Mouse (Mus musculus) liver, adult 2 months (tissue): ENCODE results near the gene Mrfap1. TPM values are rescaled to one million over a fixed set of nuclear protein-coding genes. Genes with fewer than 3 reads are reported as not detected.
"Not testable (repeated sequence)": the region's sequence is repeated elsewhere in the genome, so short reads cannot be mapped to it uniquely, and the experiment has no call there.

Source experiments
- DNase-seq: peaks from one replicate; pipeline ENCODE4 v3.0.0-alpha.2; 2011; ENCODE audit warnings: low read depth, low spot score; ENCODE audit errors: extremely low read depth
- H3K27ac ChIP-seq: fragments of 200-500 bp; replicated peaks from 2 replicates; pipeline ENCODE4 v1.5.1; 2012; ENCODE audit warnings: low read depth, mild to moderate bottlenecking, control low read depth, inconsistent platforms, low read length; ENCODE audit not compliant: insufficient read depth
- H3K27me3 ChIP-seq: fragments of 200-500 bp; 2 replicates; pipeline ENCODE4 v1.6.1; 2012; ENCODE audit warnings: mild to moderate bottlenecking, moderate library complexity, low read length, inconsistent platforms; ENCODE audit not compliant: control insufficient read depth, insufficient read depth
- H3K36me3 ChIP-seq: fragments of 200-500 bp; 2 replicates; pipeline ENCODE4 v1.6.1; 2012; ENCODE audit warnings: low read length, inconsistent platforms; ENCODE audit not compliant: control insufficient read depth, insufficient read depth
- H3K4me1 ChIP-seq: fragments of 200-500 bp; 2 replicates; pipeline ENCODE4 v1.6.1; 2011; ENCODE audit warnings: low read length; ENCODE audit not compliant: control insufficient read depth, insufficient read depth
- H3K4me3 ChIP-seq: fragments of 200-500 bp; 2 replicates; pipeline ENCODE4 v1.5.1; 2011; ENCODE audit warnings: low read depth, mild to moderate bottlenecking, control low read depth, low read length, moderate library complexity; ENCODE audit not compliant: insufficient read depth
- H3K79me2 ChIP-seq: fragments of 200-500 bp; 2 replicates; pipeline ENCODE4 v1.6.1; 2012; ENCODE audit warnings: inconsistent platforms, mild to moderate bottlenecking, low read length, moderate library complexity; ENCODE audit not compliant: control insufficient read depth, insufficient read depth
- H3K9ac ChIP-seq: fragments of 200-500 bp; 2 replicates; pipeline ENCODE4 v1.6.1; 2012; ENCODE audit warnings: low read depth, mild to moderate bottlenecking, control low read depth, inconsistent platforms, low read length
- CTCF ChIP-seq: fragments of 200-500 bp; IDR thresholded peaks from 2 replicates; pipeline ENCODE4 v1.5.1; 2011; ENCODE audit warnings: low read depth, low read length, control low read depth
- POLR2A ChIP-seq: fragments of 200-500 bp; IDR thresholded peaks from 2 replicates; pipeline ENCODE4 v1.6.1; 2011; ENCODE audit warnings: low read length, control low read depth; ENCODE audit not compliant: insufficient read depth; ENCODE audit errors: extremely low read depth
- whole genome bisulfite sequencing: fragments of 180-500 bp; shearing (Covaris S2); methylation state at CpG from one replicate; pipeline ENCODE4 v1.1.7; 2018; 5-methylcytosine and 5-hydroxymethylcytosine counted together
- polyA plus RNA-seq: library from polyadenylated mRNA; depleted of rRNA; stranded (reverse); fragments of >200 nt; gene quantifications from 2 replicates; pipeline ENCODE4 v1.2.3, GENCODE M21; 2012
- total RNA-seq: library from RNA; depleted of rRNA; stranded (reverse); fragments of >200 nt; gene quantifications from 2 replicates; pipeline ENCODE4 v1.2.3, GENCODE M21; 2014

The Mrfap1 gene
- total and polyA plus RNA-seq, 2 experiments = 72.2 to 173 TPM

DNA sequence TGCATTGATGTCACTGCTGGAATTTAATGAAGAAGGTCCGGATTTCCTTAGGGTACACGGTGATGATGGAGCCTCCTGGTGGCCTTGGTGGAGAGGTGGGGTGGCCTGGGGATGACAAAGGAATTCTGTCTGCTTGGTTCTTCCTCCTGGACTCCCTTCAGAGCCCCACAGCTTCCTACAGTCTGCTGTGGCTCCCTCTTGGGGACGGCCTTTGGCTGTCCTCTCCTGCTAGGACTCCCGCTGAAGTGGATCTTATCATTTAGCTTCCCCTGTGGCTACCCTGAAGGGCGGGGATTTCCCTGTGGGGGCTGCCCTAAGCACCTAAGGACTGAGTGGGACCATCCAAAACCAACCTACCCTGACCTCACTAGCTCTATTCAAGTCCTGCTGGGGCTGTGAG lies 10.5 kb upstream of the Mrfap1 start:
- H3K27me3 ChIP-seq = no peaks in the 10 kb centered on the region
- TF ChIP-seq CTCF = no peak
- TF ChIP-seq POLR2A = no peak
- H3K79me2 ChIP-seq = no peaks in the 10 kb centered on the region
- H3K4me3 ChIP-seq = no peak overlapping the region
- no peaks in the 10 kb centered on the region for H3K4me1 ChIP-seq
- WGBS = 67% methylated on average over 5 of the region's 5 CpGs
- no peak overlapping the region for H3K27ac ChIP-seq
- H3K9ac ChIP-seq = no peak overlapping the region
- no peaks in the 10 kb centered on the region for H3K36me3 ChIP-seq
- DNase-seq = no peak

DNA sequence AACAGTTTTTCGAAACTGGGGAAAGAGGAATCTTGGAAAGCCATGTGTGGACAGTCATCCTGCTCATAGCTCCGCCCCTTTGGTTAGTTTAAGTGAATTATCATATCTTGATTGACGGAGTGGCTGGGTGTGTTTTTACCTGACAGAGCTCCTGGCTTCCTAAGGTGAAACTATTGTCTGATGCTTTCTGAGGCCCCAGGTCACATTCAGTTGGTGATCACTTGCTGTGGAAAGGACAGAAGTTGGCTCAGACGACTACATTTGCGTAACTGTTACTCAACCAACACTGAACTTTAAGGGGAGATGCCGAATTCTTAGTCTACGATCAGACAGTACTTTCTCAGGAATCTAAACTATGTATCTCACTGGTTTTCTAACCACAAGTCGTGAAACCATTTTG lies 719 bp upstream of the Mrfap1 start:
- Histone ChIP-seq H3K4me3 (no peak overlapping the region), H3K9ac (no peak overlapping the region), H3K27me3 (no peaks in the 10 kb centered on the region), H3K4me1 (peaks cover 6% of the 10 kb centered on the region), H3K36me3 (peaks cover 4% of the 10 kb centered on the region), H3K27ac (peak overlapping the region; percentile 30), H3K79me2 (no peaks in the 10 kb centered on the region)
- 36% methylated on average over 8 of the region's 8 CpGs for WGBS
- peak; percentile 78 for DNase-seq
- no peak for TF ChIP-seq POLR2A
- no peak for TF ChIP-seq CTCF

GRCm38 (mm10) chr5:36795647-36796295 lies 801 bp downstream of the Mrfap1 start:
- Histone ChIP-seq H3K9ac (peak overlapping the region; percentile 71), H3K4me3 (peak overlapping the region; percentile 67), H3K27ac (peak overlapping the region; percentile 55; the same call in 1 of the 2 replicates)
- WGBS = 4% methylated on average over 35 of the region's 37 CpGs
- not testable (repeated sequence) for H3K36me3 ChIP-seq, H3K79me2 ChIP-seq, H3K4me1 ChIP-seq, H3K27me3 ChIP-seq
- DNase-seq = peak; percentile 43

GRCm38 (mm10) chr5:36791861-36792260 lies 4.7 kb downstream of the Mrfap1 start:
- Histone ChIP-seq H3K4me1 (0 out of 2 replicates have a peak, but pooled peaks cover under 1% of the 10 kb centered on the region), H3K79me2 (no peaks in the 10 kb centered on the region), H3K27me3 (no peaks in the 10 kb centered on the region), H3K4me3 (no peak overlapping the region), H3K36me3 (peaks cover 4% of the 10 kb centered on the region), H3K27ac (no peak overlapping the region), H3K9ac (no peak overlapping the region)
- WGBS = 50% methylated on average over 9 of the region's 9 CpGs
- TF ChIP-seq CTCF (no peak), POLR2A (no peak)
- DNase-seq = peak; percentile 18

GRCm38 (mm10) chr5:36786052-36786451 lies 10.5 kb downstream of the Mrfap1 start:
- Histone ChIP-seq H3K36me3 (no peaks in the 10 kb centered on the region), H3K4me3 (no peak overlapping the region), H3K9ac (no peak overlapping the region), H3K4me1 (no peaks in the 10 kb centered on the region), H3K27me3 (no peaks in the 10 kb centered on the region), H3K27ac (no peak overlapping the region), H3K79me2 (no peaks in the 10 kb centered on the region)
- TF ChIP-seq POLR2A = no peak
- TF ChIP-seq CTCF = no peak
- WGBS = 94% methylated on average over 5 of the region's 5 CpGs
- DNase-seq = no peak

GRCm38 (mm10) chr5:36779512-36779911 lies 17.1 kb downstream of the Mrfap1 start:
- WGBS = 86% methylated on average over 2 of the region's 2 CpGs
- H3K27ac ChIP-seq = no peak overlapping the region
- no peaks in the 10 kb centered on the region for H3K79me2 ChIP-seq
- no peaks in the 10 kb centered on the region for H3K27me3 ChIP-seq
- no peak overlapping the region for H3K9ac ChIP-seq
- TF ChIP-seq POLR2A (no peak), CTCF (no peak)
- no peak overlapping the region for H3K4me3 ChIP-seq
- H3K4me1 ChIP-seq = no peaks in the 10 kb centered on the region
- no peaks in the 10 kb centered on the region for H3K36me3 ChIP-seq
- DNase-seq = no peak
